Mouse (Mus musculus): ENCODE data around the gene Zbtb7b. TPM values are rescaled to one million over a fixed set of nuclear protein-coding genes. Genes with fewer than 3 reads are reported as not detected.

Zbtb7b gene
- total and polyA plus RNA-seq, 2 experiments from 2014 or later = 0.73 to 3.7 TPM

DNA sequence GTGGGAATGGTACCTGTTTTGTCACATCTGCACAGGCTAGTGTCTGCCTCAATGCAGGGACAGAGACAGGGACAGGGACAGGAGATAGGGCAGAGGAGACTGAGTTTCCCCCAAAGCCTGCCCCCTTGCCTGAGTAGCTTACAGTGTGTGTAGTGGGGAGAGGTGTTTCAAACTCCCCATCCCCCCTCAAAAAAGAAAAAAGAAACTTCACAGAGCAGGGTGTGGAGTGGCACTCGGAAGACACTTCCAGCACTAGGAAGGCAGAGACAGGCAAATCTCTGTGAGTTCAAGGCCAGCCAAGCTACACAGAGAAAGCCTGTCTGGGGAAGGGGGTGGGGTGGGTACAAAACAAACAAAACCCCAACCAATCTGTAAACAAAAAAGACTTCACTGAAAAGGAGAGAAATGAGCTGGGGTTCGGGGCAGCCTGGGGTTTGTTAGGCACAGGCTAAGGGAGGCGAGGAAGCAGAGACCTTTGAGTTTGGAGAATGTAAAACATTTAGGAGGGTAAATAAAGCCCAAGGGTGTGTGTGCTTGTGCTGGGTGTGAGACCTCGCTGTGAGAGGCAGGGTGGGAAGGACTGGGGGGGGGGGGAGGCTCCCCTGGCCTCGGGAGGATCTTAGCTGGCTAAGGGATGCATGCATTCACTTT is 20.9 kb downstream of the Zbtb7b start:
- 46% methylated on average over 5 of the region's 5 CpGs for WGBS

DNA sequence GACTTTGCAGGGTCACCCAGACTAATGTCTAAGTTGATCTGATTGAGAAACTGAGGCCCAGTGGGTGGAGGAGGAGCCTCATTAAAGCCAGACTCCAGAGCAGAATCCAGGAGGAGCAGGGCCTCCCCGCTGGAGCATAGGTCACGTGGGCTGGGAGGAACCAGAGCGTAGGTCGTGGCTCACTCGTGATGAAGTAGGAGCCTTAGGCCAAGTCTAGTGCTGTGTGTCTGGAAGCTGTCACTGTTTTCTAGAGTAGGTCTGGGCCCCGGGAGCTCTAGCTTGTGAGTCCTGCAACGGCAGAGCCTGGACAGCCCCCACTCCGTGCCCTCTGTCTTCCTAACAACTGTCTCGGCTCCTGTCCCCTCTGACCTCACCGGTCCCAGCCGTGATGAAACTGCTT is 27.2 kb downstream of the Zbtb7b start:
- Histone ChIP-seq H3K36me3 (ENCODE audit: insufficient read depth, low read length) (no peaks in the 10 kb centered on the region), H3K9me3 (ENCODE audit: low read length) (no peaks in the 10 kb centered on the region), H3K9ac (replicated peaks; ENCODE audit: low read length) (no peak overlapping the region), H3K4me3 (ENCODE audit: low read length) (no peak overlapping the region), H3K4me1 (ENCODE audit: insufficient read depth, low read length) (no peaks in the 10 kb centered on the region), H3K27me3 (ENCODE audit: insufficient read depth, low read length) (0 out of 2 replicates have a peak, but pooled peaks cover 5% of the 10 kb centered on the region), H3K4me2 (ENCODE audit: low read depth, low read length) (no peak overlapping the region), H3K27ac (no peak overlapping the region)
- DNase-seq (ENCODE audit: low spot score) (no peak), ATAC-seq (no peak)
- no peak for TF ChIP-seq CTCF (IDR thresholded peaks at IDR 0.05; ENCODE audit: low read depth)
- WGBS = 69% methylated on average over 11 of the region's 11 CpGs

More for the DNA sequence above, 20.9 kb downstream of the Zbtb7b start:
- Histone ChIP-seq H3K4me3 (ENCODE audit: low read length) (no peak overlapping the region), H3K9ac (replicated peaks; ENCODE audit: low read length) (no peak overlapping the region), H3K36me3 (ENCODE audit: insufficient read depth, low read length) (no peaks in the 10 kb centered on the region), H3K27me3 (ENCODE audit: insufficient read depth, low read length) (no peaks in the 10 kb centered on the region), H3K9me3 (ENCODE audit: low read length) (no peaks in the 10 kb centered on the region), H3K27ac (no peak overlapping the region), H3K4me2 (ENCODE audit: low read depth, low read length) (no peak overlapping the region), H3K4me1 (ENCODE audit: insufficient read depth, low read length) (0 out of 2 replicates have a peak, but pooled peaks cover 2% of the 10 kb centered on the region)
- DNase-seq (ENCODE audit: low spot score) (no peak), ATAC-seq (no peak)
- no peak for TF ChIP-seq CTCF (IDR thresholded peaks at IDR 0.05; ENCODE audit: low read depth)

GRCm38 (mm10) chr3:89365486-89366414 is 28.8 kb downstream of the Zbtb7b start:
- Histone ChIP-seq H3K27me3 (ENCODE audit: insufficient read depth, low read length) (0 out of 2 replicates have a peak, but pooled peaks cover 5% of the 10 kb centered on the region), H3K4me2 (ENCODE audit: low read depth, low read length) (no peak overlapping the region), H3K4me3 (ENCODE audit: low read length) (no peak overlapping the region), H3K4me1 (ENCODE audit: insufficient read depth, low read length) (no peaks in the 10 kb centered on the region), H3K27ac (no peak overlapping the region), H3K36me3 (ENCODE audit: insufficient read depth, low read length) (no peaks in the 10 kb centered on the region), H3K9me3 (ENCODE audit: low read length) (no peaks in the 10 kb centered on the region), H3K9ac (replicated peaks; ENCODE audit: low read length) (no peak overlapping the region)
- DNase-seq (ENCODE audit: low spot score) (no peak), ATAC-seq (no peak)
- no peak for TF ChIP-seq CTCF (IDR thresholded peaks at IDR 0.05; ENCODE audit: low read depth)
- 76% methylated on average over 20 of the region's 20 CpGs for WGBS

DNA sequence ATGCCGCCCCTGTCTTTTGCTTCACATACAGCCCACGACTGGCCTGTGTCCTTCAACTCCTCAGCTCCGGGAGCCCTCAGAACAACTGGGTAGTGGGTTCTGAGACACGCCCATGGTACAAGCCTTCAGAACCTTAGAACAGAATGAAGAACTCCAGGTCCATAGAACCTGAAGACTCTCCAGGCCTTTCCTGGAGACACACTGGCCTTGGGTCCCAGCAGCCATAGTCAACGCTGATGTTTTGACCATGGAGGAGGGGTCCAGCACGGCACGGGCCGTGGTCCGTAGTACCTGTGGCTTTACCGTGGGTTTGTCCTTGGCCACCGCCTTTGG is 29.5 kb downstream of the Zbtb7b start, which contains the start of gene Dcst1:
Gene Dcst1 (minus strand): TSS at position 101 of the 333 bp plus-strand sequence.
- Histone ChIP-seq H3K9ac (replicated peaks; ENCODE audit: low read length) (no peak within 1 kb of the TSS), H3K27ac (no peak within 1 kb of the TSS), H3K4me1 (ENCODE audit: insufficient read depth, low read length) (no peaks in the 10 kb centered on the region), H3K4me3 (ENCODE audit: low read length) (no peak within 1 kb of the TSS), H3K4me2 (ENCODE audit: low read depth, low read length) (no peak within 1 kb of the TSS), H3K36me3 (ENCODE audit: insufficient read depth, low read length) (no peaks in the 10 kb centered on the region), H3K27me3 (ENCODE audit: insufficient read depth, low read length) (0 out of 2 replicates have a peak, but pooled peaks cover 5% of the 10 kb centered on the region), H3K9me3 (ENCODE audit: low read length) (no peaks in the 10 kb centered on the region)
- WGBS = 80% methylated on average over 11 of the region's 11 CpGs
- ATAC-seq (no peak), DNase-seq (ENCODE audit: low spot score) (no peak)
- TF ChIP-seq CTCF (IDR thresholded peaks at IDR 0.05; ENCODE audit: low read depth) = no peak

DNA sequence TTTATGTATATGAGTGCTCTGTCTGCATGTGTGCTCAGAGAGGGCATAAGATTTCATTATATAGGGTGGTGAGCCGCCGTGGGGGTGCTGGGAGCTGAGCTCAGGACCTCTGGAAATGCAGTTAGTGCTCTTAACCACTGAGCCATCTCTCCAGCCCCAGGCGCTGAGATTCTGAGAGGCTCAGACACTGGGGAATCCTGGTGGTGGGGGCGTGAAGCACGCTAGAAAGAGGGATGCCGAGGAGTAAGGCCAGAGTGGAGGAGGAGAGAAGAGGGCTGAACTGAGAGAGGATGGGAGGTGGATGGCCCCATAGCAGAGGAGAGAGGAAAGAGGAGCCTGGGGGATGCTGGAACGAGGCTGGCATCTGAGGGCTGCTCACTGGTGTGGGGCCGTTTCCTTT is 29.9 kb downstream of the Zbtb7b start:
- Histone ChIP-seq H3K4me2 (ENCODE audit: low read depth, low read length) (no peak overlapping the region), H3K9me3 (ENCODE audit: low read length) (no peaks in the 10 kb centered on the region), H3K4me1 (ENCODE audit: insufficient read depth, low read length) (no peaks in the 10 kb centered on the region), H3K4me3 (ENCODE audit: low read length) (no peak overlapping the region), H3K36me3 (ENCODE audit: insufficient read depth, low read length) (no peaks in the 10 kb centered on the region), H3K27ac (no peak overlapping the region), H3K27me3 (ENCODE audit: insufficient read depth, low read length) (0 out of 2 replicates have a peak, but pooled peaks cover 5% of the 10 kb centered on the region), H3K9ac (replicated peaks; ENCODE audit: low read length) (no peak overlapping the region)
- ATAC-seq = no peak
- DNase-seq (ENCODE audit: low spot score) = no peak
- WGBS = 51% methylated on average over 8 of the region's 8 CpGs
- no peak for TF ChIP-seq CTCF (IDR thresholded peaks at IDR 0.05; ENCODE audit: low read depth)

- Histone ChIP-seq H3K4me3 (ENCODE audit: low read length) (no peak within 1 kb of the TSS), H3K27me3 (ENCODE audit: insufficient read depth, low read length) (0 out of 2 replicates have a peak, but pooled peaks cover 5% of the 10 kb centered on the region), H3K36me3 (ENCODE audit: insufficient read depth, low read length) (no peaks in the 10 kb centered on the region), H3K27ac (no peak within 1 kb of the TSS), H3K4me1 (ENCODE audit: insufficient read depth, low read length) (no peaks in the 10 kb centered on the region), H3K4me2 (ENCODE audit: low read depth, low read length) (no peak within 1 kb of the TSS), H3K9ac (replicated peaks; ENCODE audit: low read length) (no peak within 1 kb of the TSS), H3K9me3 (ENCODE audit: low read length) (no peaks in the 10 kb centered on the region)
- TF ChIP-seq CTCF (IDR thresholded peaks at IDR 0.05; ENCODE audit: low read depth) = no peak
- no peak for DNase-seq (ENCODE audit: low spot score)
- no peak for ATAC-seq
- WGBS = 92% methylated on average over 7 of the region's 7 CpGs
Observed at GRCm38 (mm10) chr3:89361675-89362074, 32.9 kb downstream of the Zbtb7b start, which contains the start of gene Dcst2. Gene Dcst2, plus strand, starts transcription at chr3:89361975.
